Mouse (Mus musculus) midbrain, embryonic 13.5 days (tissue): Measurements from ENCODE around the gene Fam189b. TPM values are rescaled to one million over a fixed set of nuclear protein-coding genes. Genes with fewer than 3 reads are reported as not detected.

Source experiments
- ATAC-seq: fragments of 200-750 bp; cut with Nextera tagmentation; 2 replicates; pipeline ENCODE4 v1.8.0; 2017; ENCODE audit warnings: mild to moderate bottlenecking, moderate TSS enrichment, moderate library complexity
- H3K27ac ChIP-seq: fragments of 300-500 bp; sonication (generic); 2 replicates; pipeline ENCODE4 v1.5.1; 2015; ENCODE audit warnings: inconsistent platforms, mild to moderate bottlenecking, moderate library complexity
- H3K27me3 ChIP-seq: fragments of 300-500 bp; sonication (generic); 2 replicates; pipeline ENCODE4 v1.6.1; 2015; ENCODE audit warnings: mild to moderate bottlenecking, inconsistent platforms
- H3K36me3 ChIP-seq: fragments of 300-500 bp; sonication (generic); 2 replicates; pipeline ENCODE4 v1.6.1; 2015; ENCODE audit warnings: mild to moderate bottlenecking, inconsistent platforms
- H3K4me1 ChIP-seq: fragments of 300-500 bp; sonication (generic); replicated peaks from 2 replicates; pipeline ENCODE4 v1.6.1; 2015; ENCODE audit warnings: inconsistent platforms
- H3K4me2 ChIP-seq: fragments of 300-500 bp; sonication (generic); replicated peaks from 2 replicates; pipeline ENCODE4 v1.6.1; 2015; ENCODE audit warnings: moderate library complexity, mild to moderate bottlenecking, inconsistent platforms
- H3K4me3 ChIP-seq: fragments of 300-500 bp; sonication (generic); replicated peaks from 2 replicates; pipeline ENCODE4 v1.5.1; 2015; ENCODE audit warnings: mild to moderate bottlenecking, inconsistent platforms
- H3K9ac ChIP-seq: fragments of 300-500 bp; sonication (generic); replicated peaks from 2 replicates; pipeline ENCODE4 v1.6.1; 2015; ENCODE audit warnings: mild to moderate bottlenecking, inconsistent platforms
- H3K9me3 ChIP-seq: fragments of 300-500 bp; sonication (generic); 2 replicates; pipeline ENCODE4 v1.6.1; 2016; ENCODE audit warnings: mild to moderate bottlenecking, inconsistent platforms
- WGBS: fragments of 180-500 bp; shearing (Covaris S2); methylation state at CpG from one replicate; pipeline ENCODE4 v1.1.7; 2015; 5-methylcytosine and 5-hydroxymethylcytosine counted together
- microRNA counts: library from miRNA; unstranded; fragments of <30 nt; microRNA quantifications from one replicate; lab custom pipeline; 2016
- microRNA-seq: library from miRNA; unstranded; fragments of <30 nt; microRNA quantifications from one replicate; pipeline ENCODE4, GENCODE M21; 2016
- polyA plus RNA-seq: library from polyadenylated mRNA; unstranded; fragments of >200 nt; fragmentation: Nextera tagmentation; extraction: Ambion mirVana; gene quantifications from 2 replicates; pipeline ENCODE4 v1.2.1, GENCODE M21; 2015

Gene Fam189b
- polyA plus RNA-seq, 1 experiment from 2014 or later = 31.3 TPM

DNA sequence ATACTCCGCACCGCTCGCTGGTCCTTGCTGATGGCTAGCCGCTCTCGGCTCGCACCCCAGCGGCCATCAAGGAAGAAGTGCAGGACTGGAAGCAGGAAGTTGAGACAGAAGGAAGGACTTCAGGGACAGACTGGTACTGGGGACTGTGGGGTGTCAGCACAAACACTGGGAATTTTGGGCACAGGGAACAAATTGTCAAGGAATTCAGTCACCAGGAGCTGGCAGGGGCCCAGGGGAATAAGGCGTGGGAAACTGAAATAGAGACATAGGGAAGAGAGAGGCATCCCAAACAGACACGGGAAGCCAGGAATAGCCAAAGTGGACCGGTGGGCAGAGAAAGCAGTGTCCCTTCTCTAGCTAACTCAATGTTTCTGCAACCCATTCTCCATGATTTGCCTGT is 53.6 kb downstream of the Fam189b start:
- no peak overlapping the region for H3K4me3 ChIP-seq
- no peak overlapping the region for H3K4me2 ChIP-seq
- no peak overlapping the region for H3K9ac ChIP-seq
- H3K27ac ChIP-seq = no peak overlapping the region; the same call in 1 of the 2 replicates
- WGBS = 95% methylated on average over 10 of the region's 10 CpGs
- H3K36me3 ChIP-seq = peaks cover 90% of the 10 kb centered on the region
- no peaks in the 10 kb centered on the region for H3K27me3 ChIP-seq
- no peaks in the 10 kb centered on the region for H3K4me1 ChIP-seq
- no peaks in the 10 kb centered on the region for H3K9me3 ChIP-seq
- ATAC-seq = no peak

DNA sequence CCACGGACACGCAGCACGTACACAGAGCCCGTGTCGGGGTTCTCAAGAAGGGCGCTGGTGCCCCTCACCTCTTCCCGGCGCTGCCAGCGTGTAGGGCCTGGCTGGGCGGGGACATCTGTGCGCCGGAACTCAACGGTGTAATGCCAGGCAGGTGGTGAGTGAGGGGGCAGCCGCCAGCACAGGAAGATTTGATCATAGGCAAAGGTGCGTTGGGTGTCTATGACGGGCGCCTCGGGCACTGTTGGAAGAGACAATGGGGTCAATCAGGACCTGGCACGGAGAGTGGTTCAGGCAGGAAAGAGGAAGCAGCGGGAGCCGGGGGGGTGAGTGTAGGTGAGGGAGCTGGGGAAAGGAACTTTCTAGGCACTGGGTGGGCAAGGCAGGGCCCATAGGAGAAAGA is 54.7 kb downstream of the Fam189b start:
- Histone ChIP-seq H3K4me3 (no peak overlapping the region), H3K9ac (no peak overlapping the region), H3K9me3 (no peaks in the 10 kb centered on the region), H3K36me3 (peaks cover 98% of the 10 kb centered on the region), H3K4me1 (peaks cover 7% of the 10 kb centered on the region), H3K27ac (no peak overlapping the region), H3K27me3 (no peaks in the 10 kb centered on the region), H3K4me2 (no peak overlapping the region)
- ATAC-seq = no peak
- WGBS = 95% methylated on average over 21 of the region's 21 CpGs

DNA sequence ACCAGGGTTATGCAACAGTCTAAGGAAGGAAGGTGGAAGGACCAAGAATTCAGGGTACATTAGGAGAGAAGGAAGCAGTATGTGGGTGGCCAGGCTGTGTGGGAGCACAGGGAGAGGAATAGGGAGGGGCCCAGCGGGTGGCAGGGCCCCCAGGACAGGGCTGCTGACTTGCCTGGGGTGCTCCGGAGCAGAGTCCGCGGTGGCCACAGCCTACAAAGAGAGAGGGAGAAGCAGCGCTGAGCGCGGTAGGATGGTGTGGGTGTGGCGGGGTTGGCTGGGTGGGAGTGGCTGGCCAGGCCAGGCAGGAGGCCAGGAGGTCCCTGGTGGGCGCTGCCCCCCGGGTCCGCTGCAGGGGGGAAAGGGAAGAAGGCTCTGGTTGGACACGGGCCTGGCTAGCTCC is 55.6 kb downstream of the Fam189b start:
- no peaks in the 10 kb centered on the region for H3K9me3 ChIP-seq
- H3K4me2 ChIP-seq = no peak overlapping the region
- H3K4me3 ChIP-seq = no peak overlapping the region
- H3K9ac ChIP-seq = no peak overlapping the region
- ATAC-seq = no peak; the same call in 1 of the 2 replicates
- H3K27ac ChIP-seq = no peak overlapping the region
- H3K36me3 ChIP-seq = peaks cover 89% of the 10 kb centered on the region
- WGBS = 72% methylated on average over 12 of the region's 12 CpGs
- peaks cover 15% of the 10 kb centered on the region for H3K4me1 ChIP-seq
- H3K27me3 ChIP-seq = no peaks in the 10 kb centered on the region

MicroRNAs within 50 kb of the gene (microRNA counts, 519-probe panel; counts per million panel counts)
- 3,974 counts per million, percentile 74 among the panel's probes with 10 or more counts for microRNA mmu-miR-92b (lab: Ali Mortazavi, UCI)

Small RNA genes lying within 50 kb of the gene (microRNA-seq; reads per million reads assigned to microRNA genes)
- 8,865 reads per million, percentile 95 among the genes with 10 or more reads in this experiment for gene Mir92b

Other genes with a start within 250 kb of the Fam189b start
- 22.2 and 23.0 TPM in 2 replicates for gene Ash1l, start 232.5 kb upstream of the Fam189b start, polyA plus RNA-seq
- gene Dap3, start 232.0 kb upstream of the Fam189b start, polyA plus RNA-seq = 128 and 131 TPM in 2 replicates
- gene Rusc1, start 89.8 kb upstream of the Fam189b start, polyA plus RNA-seq = 59.8 and 69.5 TPM in 2 replicates
- not detected in 2 replicates for gene Gm43738, start 82.0 kb upstream of the Fam189b start, polyA plus RNA-seq
- 351 and 358 TPM in 2 replicates for gene Fdps, start 81.2 kb upstream of the Fam189b start, polyA plus RNA-seq
- gene Pklr, start 47.0 kb upstream of the Fam189b start, polyA plus RNA-seq = 0.24 TPM in 1 of 2 replicates, not detected in the other
- gene Hcn3, start 22.9 kb upstream of the Fam189b start, polyA plus RNA-seq = 28.9 and 32.3 TPM in 2 replicates
- gene Clk2, start 18.3 kb upstream of the Fam189b start, polyA plus RNA-seq = 24.9 and 32.9 TPM in 2 replicates
- gene Scamp3, start 5.7 kb upstream of the Fam189b start, polyA plus RNA-seq = 110 and 116 TPM in 2 replicates
- 43.5 and 46.7 TPM in 2 replicates for gene Gba, start 19.8 kb downstream of the Fam189b start, polyA plus RNA-seq
- 82.9 and 86.2 TPM in 2 replicates for gene Thbs3, start 32.0 kb downstream of the Fam189b start, polyA plus RNA-seq
- gene Mtx1, start 43.9 kb downstream of the Fam189b start, polyA plus RNA-seq = 158 and 165 TPM in 2 replicates
- 3.2 and 3.4 TPM in 2 replicates for gene Muc1, start 45.9 kb downstream of the Fam189b start, polyA plus RNA-seq
- gene Krtcap2, start 62.8 kb downstream of the Fam189b start, polyA plus RNA-seq = 205 and 209 TPM in 2 replicates
- 58.6 and 59.4 TPM in 2 replicates for gene Trim46, start 63.2 kb downstream of the Fam189b start, polyA plus RNA-seq
- 74.6 and 75.9 TPM in 2 replicates for gene Dpm3, start 76.2 kb downstream of the Fam189b start, polyA plus RNA-seq
- gene Slc50a1, start 87.4 kb downstream of the Fam189b start, polyA plus RNA-seq = 31.8 and 37.5 TPM in 2 replicates
- 9.7 and 10.7 TPM in 2 replicates for gene Efna1, start 98.0 kb downstream of the Fam189b start, polyA plus RNA-seq
- gene Efna3, start 139.8 kb downstream of the Fam189b start, polyA plus RNA-seq = 21.8 and 22.5 TPM in 2 replicates
- 8.8 and 11.4 TPM in 2 replicates for gene Efna4, start 154.9 kb downstream of the Fam189b start, polyA plus RNA-seq
- 28.2 and 34.2 TPM in 2 replicates for gene Adam15, start 166.9 kb downstream of the Fam189b start, polyA plus RNA-seq
- 0.19 and 0.24 TPM in 2 replicates for gene Dcst2, start 178.8 kb downstream of the Fam189b start, polyA plus RNA-seq
- 0.88 and 0.93 TPM in 2 replicates for gene Dcst1, start 182.1 kb downstream of the Fam189b start, polyA plus RNA-seq
- gene Zbtb7b, start 211.6 kb downstream of the Fam189b start, polyA plus RNA-seq = 0.45 and 0.54 TPM in 2 replicates
- gene Lenep, start 219.7 kb downstream of the Fam189b start, polyA plus RNA-seq = 1.5 TPM in 1 of 2 replicates, not detected in the other
- gene Flad1, start 228.7 kb downstream of the Fam189b start, polyA plus RNA-seq = 37.2 and 37.8 TPM in 2 replicates
- gene Cks1b, start 235.2 kb downstream of the Fam189b start, polyA plus RNA-seq = 176 and 177 TPM in 2 replicates
- 17.3 and 17.8 TPM in 2 replicates for gene Shc1, start 235.3 kb downstream of the Fam189b start, polyA plus RNA-seq
- gene Pygo2, start 247.1 kb downstream of the Fam189b start, polyA plus RNA-seq = 37.4 and 43.4 TPM in 2 replicates